Mouse (Mus musculus) layer of hippocampus, adult 9-10 months (tissue): ENCODE data around the gene Mei4.

Source experiments
- DNase-seq: peaks from one replicate; pipeline ENCODE4 v3.0.0; 2022; ENCODE audit warnings: low spot score

Mei4 gene

DNA sequence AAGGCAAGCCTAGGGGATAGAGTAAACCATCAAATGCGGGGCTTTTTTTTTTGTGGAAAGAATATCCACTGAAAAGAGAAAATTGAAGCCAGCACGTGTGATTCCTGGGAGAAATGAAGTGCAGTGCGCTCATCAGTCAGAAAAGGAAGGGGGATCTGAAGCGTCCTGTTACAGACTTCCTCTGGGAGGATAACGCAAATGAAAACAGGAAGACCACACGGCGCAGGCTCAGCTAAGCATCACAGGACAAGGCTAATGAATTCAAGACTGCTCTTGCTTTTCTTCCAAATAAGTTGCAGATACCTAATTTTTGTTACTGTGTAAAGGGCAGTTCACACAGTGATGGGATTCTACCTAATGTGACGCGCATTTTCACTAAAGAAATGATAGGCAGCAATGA is 296.7 kb downstream of the Mei4 start:
- DNase-seq: no peak

- no peak for DNase-seq
Observed at GRCm38 (mm10) chr9:82162415-82162814, 298.9 kb downstream of the Mei4 start.

DNA sequence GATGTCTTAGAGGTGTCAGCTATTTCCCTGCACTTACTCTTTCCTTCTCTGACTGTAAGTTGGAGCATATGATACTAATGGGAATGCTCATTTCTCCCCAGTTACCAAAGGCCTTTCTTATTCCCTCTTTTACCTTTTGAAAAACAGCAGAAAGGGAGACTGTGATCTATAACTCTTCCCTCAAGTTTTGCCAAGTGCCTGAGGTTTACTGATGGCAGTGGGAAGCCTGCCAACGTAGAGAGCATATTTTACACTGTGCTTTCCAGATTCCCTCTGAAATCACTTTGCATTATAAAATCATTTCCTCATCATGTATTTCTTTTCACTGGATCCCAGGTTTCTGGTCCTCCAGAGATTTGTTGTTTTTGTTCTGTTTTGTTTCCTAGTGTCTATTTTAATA is 354.5 kb downstream of the Mei4 start:
- no peak for DNase-seq

DNA sequence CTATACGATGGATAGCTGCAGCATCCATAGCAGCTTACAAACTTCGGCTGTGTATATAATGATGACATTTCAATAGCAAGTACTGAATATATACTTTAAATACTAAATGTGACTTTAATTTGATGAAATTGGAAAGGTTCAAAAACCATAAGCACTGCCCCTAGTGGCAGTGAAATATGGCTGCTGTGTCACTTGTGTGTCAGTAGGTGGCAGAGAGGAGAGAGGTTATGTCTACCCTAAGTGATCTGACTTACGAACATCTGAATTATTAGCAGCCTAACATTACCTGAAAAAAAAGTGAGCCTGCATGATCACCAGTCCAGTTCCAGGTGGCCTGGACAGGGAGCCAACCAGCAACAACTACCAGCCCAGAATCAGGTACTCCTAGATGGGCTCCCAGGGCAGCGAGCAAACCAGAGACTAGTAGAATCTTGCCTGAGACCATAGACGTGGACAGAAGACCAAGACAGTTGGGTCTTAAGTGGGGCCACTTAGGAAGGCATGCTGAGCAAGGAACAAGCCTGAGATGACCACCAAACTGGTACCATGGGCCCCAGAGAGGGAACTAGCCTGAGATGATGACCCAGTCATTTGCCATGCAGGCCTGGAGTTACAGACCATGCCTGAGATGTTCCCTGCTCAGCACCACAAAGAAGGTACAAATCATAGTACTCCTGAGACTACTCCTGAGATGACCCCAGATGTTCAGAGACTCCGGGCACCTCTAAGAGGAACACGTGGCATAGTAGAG is 384.4 kb downstream of the Mei4 start:
- no peak for DNase-seq
